Mouse (Mus musculus) frontal cortex, postnatal 36 days (tissue): ENCODE data around the gene Tsnaxip1.
"Not testable (repeated sequence)": the region's sequence is repeated elsewhere in the genome, so short reads cannot be mapped to it uniquely, and the experiment has no call there.

Experiments
- DNase-seq, 2 experiments: peaks; one replicate each; pipeline ENCODE4 v3.0.0; 2022; ENCODE audit warnings: low spot score in 2 of 2

Tsnaxip1 gene

DNA sequence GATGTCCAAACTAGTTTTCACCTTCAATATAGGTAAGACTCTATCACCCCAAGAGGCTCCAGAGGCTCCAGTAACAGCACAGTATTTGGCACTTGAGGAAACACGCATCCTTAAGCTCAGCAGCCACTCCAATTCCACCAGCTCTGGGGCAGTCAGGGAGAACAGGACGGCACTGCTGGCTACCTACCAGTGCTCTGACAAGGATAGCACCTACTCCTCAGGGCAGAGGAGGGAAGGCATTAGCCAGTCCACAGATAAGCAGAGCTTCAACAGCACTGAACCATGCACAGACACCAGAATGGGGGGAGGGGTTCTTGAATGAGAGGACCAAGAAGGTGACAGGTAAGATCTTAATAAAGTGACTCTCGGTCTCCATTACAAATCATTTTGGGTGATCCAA lies 7.9 kb upstream of the Tsnaxip1 start:
- DNase-seq = no peak

DNA sequence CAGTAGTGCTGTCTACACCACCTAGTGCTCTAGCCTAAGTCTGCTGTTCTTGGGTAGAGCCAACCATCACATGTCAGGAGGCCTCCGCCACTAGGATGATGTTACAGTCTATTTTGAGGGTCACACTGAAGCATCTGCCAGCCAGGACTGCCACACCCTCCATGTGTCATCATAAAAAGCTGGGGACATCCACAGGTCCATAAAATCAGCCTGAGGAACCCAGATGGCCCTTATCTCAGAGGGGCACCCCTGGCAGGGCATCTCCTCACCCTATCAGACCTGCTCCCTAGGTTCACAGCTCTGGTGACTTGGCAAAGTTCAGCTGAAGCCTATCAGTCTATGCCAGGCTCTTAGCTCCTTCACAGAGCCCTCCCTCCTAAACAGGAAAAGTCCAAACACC lies 6.6 kb upstream of the Tsnaxip1 start:
- no peak for DNase-seq

DNA sequence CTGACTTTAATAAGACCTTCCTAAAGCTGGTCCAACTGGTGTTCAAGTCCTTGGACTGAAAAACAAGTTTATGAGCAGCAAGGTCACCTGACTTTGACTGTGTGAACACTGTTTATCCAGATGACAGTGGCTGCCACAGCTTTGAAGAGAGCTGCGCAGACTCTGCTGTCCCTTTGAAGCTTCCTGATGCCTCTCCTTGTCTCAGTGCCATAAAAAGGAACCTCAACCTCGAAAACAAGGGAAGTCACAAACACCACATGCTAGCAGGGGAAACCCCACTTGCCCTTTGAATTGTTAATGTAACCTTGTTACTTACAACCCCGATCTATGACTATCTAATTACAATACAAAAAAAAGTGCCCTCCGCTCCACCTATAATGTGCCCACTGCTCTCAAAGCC lies 2.0 kb upstream of the Tsnaxip1 start:
- no peak for DNase-seq

DNA sequence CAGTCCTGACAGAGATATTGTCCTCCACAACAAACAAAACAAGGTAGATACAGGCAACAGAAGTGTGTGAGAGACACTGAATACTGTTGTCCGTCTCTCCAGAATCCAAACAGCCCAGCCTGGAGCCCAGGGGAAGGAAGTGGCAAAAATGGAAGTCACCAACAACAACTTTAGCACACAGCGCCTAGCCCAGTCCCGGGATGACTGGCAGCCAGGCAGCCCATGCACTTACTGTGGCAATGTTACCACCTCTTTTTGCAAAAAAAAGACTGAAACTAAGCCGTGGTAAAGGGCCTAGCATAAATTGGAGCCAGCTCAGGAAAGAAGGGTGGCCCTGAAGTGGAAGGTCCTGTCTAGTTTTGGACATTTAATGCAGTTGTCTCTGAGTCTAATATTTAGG lies 1.2 kb upstream of the Tsnaxip1 start:
- no peak for DNase-seq

DNA sequence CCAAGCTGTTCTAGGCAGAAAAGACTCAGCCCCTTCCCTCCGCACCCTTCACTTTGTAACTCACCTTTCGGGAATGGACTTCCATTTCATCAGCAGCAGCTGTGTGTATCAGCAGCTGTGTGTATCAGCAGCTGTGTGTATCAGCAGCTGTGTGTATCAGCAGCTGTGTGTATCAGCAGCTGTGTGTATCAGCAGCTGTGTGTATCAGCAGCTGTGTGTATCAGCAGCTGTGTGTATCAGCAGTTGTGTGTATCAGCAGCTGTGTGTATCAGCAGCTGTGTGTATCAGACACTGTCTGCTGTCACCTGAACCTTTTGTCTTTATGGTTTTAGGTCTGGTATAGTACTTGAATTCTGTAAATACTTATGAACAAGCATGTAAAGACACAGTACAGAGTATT lies 6.2 kb downstream of the Tsnaxip1 start:
- not testable (repeated sequence) for DNase-seq

DNA sequence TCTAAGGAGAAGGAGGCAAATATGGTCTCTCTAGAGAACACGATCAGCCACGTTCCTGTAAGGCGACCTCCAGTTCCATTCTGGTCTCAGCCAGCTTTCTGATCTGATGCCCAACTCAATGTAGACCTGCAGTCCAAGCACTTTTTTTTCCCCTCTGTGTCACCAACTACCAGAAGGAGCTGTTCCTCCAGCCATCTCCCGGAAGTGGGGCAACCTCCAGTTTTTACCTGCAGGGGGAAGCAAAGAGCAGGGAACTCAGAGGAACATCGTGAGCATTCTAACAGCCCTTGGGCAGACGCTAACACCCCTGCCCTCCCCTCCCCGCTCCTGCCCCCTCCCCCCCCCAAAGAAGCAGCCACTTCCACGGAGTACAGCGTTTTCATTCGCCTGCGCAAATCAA lies 7.8 kb downstream of the Tsnaxip1 start:
- DNase-seq = peak; percentile 65 to 68

DNA sequence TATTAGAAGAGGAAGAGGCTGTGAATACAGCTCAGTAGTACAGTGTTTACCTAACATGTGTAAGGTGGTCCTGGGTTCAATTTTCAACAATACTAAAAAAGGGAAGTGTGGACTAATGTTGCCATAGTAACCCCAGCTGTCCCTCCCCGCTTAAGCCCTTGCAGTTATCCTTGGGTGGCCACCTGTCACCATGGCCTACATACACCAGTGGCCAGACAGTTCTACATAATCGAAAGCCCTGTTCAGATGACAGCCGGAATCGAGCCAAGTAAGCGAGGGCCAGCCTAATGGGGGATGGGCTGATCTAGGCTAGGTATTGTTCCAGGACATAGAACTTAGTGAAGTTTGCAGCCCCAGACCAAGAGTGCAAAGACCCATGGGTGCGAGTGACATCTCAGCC lies 9.5 kb downstream of the Tsnaxip1 start:
- DNase-seq = no peak

DNA sequence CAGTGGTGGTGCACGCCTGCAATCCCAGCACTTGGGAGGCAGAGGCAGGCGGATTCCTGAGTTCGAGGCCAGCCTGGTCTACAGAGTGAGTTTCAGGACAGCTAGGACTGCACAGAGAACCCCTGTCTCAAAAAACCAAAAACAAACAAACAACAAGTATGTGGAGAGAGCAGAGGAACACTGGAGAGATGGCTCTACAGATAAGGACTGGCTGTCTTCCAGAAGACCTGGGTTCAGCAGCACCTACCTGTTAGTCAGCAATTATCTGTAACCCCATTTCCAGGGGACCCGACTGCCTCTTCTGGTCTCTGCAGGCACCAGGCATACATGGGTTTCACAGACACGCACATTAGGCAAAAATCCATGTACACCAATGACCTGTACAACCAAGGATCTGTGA lies 11.7 kb downstream of the Tsnaxip1 start:
- DNase-seq = no peak

DNA sequence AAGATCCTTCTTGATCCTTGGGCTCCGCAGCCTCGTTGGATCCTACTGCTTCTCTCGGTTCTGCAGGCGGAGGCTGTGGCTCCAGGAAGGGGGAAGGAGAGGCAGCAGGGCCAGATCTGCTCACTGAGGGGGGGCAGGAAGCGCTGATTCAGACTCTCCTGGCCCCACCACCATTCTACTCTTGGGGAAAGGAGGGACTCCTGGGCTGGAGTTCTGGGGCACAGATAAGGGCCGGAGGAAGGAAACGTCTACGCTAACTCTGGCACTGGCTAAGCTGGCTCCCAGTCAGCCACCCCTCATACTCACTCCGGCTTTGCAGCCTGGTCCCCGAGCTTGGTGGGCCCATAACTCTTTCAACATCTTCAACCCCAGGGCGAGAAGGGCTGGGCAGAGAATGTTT lies 19.1 kb downstream of the Tsnaxip1 start:
- DNase-seq = no peak

DNA sequence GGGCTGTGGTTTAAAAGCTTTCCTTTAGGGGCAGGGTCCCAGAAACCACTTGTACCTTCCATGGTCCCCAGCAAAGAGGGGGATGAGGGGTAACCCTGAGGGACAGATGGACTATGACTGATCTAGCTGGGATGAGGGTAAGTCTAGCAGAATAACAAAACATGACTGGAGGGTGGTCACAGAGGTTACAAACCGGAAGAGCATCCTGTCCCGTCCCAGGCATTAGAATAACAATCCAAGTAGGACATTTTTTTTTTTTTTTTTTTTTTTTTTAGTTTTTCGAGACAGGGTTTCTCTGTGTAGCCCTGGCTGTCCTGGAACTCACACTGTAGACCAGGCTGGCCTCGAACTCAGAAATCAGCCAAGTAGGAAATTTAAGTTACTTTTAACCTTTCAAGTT lies 22.5 kb downstream of the Tsnaxip1 start:
- no peak for DNase-seq

DNA sequence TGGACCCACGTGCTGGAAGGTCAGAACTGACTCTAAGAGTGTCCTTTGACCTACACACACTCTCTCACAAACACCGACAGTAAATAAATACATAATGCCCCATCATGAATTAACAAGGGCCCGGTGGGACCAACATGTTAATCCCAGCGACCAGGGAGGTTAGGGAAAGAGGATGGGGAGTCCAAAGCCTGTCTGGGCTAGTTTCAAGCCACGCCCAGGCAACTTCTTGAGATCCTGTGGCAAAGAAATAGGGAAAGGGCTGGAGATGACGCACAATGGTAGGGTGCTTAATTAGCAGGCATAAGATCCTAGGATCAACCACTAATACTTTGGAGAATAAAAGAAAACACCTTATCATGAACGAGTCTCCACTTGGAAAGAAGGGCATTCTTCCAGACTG lies 23.1 kb downstream of the Tsnaxip1 start:
- DNase-seq = no peak

DNA sequence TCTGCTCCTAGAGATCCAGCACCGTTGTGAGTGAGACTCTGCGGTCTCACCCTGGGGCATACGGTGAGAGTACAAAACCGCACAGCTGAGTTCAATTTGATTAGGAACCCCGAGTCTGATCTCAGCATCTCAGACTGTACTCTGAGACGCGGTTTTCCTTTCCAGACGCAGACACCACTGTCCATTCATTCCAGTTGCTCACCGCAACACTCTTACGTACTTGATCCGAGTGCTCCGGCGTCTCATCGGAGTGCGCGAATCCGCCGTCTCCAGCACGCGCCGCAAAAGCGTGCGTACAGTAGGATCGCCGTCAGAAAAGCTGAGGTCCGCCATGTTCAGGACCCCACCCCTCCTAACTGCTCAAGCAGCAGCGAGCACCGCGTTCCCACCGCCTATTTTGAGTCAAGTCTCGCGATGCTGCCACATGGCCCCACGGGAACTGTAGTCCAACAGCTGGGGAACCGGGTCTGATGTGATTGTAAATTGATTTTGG lies 24.2 kb downstream of the Tsnaxip1 start:
- peak; percentile 89 to 91 for DNase-seq

DNA sequence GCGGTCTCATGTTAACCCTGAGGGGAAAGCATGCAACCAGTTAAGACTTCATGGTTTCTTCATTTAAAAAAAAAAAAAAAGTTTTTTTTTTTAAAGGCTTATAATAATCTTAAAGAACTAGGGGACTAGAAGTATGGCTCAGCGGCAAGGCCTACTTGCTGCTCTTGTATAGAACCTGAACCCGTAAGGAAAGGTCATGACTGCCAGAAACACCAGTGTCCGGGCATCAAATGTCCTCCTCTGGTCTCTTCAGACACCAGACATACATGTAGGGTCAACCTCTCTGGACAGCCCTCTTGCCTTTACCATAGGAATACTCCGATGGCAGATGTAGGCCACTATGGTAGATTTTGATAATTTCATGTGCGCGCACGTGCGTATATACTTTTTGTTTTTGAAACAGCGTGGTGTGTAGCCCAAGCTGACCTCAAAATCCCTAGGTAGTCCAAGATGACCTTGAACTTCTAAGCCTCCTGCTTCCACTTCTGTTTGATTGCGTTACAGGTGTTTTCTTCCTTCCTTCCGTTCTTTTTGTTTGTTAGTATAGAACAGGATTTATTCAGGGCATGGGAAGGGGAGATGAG lies 24.7 kb downstream of the Tsnaxip1 start:
- DNase-seq = no peak

DNA sequence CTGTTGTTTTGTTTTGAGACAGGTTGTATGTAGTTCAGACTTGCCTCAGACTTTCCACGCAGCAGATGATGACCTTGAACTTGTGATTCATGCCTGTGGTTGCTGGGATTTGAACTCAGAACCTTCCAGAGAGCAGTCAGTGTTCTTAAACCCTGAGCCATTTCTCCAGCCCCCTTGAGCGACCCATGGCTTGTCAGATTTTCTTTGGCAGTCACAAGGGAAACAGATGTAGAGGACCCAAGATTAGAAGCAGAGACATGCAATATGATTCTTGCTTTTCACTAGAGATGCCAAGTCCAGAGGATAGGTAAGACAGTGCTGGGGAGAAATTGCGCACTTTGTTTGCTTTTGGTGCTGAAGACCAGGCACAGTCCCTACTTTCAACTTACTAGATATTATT lies 25.6 kb downstream of the Tsnaxip1 start, which contains the start of gene Cenpt:
Gene Cenpt (minus strand): TSS at position 101 of the 400 bp plus-strand sequence.
- DNase-seq = no peak

DNA sequence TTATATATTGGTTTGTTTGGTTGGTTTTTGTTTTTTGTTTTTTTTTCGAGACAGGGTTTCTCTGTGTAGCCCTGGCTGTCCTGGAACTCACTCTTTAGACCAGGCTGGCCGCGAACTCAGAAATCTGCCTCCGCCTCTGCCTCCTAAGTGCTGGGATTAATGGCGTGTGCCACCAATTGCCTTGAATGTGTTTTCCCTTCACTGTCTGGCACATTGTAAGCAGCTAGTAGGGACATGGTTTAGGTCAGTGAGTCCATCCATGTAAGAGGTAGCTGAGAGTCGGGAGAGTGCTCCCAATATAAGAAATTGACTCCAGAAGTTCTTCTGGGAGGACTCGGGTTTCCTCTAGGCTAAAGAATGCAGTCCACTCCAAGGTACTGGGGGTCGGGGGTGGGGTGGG lies 26.8 kb downstream of the Tsnaxip1 start:
- no peak for DNase-seq

DNA sequence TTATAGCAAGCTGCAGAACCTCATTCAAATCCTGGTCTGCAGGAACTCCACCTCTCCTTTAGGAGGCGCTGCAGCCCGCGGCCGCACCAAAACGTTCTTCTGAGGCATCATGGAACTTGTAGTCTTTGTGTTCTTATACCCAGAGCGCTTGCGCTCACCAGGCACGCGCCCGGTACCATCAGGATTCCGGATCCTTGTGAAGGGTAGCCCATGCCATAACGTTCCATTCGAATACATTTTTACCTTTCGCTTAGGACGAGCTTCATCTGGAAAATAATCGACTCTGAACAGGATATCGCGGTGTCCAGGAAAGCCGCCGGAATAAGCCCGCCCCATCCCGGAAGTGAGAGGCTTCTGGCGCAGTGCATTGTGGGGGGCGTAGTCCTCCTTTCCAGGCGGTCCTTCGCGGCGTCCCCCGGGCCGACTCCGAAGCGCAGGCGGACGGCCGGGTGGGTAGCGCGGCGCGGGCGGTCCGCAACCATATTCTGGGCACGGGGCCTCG lies 27.2 kb downstream of the Tsnaxip1 start, which contains the start of gene Thap11:
Gene Thap11 (plus strand): TSS at position 418 of the 502 bp plus-strand sequence.
- DNase-seq = peak; percentile 89 to 92

DNA sequence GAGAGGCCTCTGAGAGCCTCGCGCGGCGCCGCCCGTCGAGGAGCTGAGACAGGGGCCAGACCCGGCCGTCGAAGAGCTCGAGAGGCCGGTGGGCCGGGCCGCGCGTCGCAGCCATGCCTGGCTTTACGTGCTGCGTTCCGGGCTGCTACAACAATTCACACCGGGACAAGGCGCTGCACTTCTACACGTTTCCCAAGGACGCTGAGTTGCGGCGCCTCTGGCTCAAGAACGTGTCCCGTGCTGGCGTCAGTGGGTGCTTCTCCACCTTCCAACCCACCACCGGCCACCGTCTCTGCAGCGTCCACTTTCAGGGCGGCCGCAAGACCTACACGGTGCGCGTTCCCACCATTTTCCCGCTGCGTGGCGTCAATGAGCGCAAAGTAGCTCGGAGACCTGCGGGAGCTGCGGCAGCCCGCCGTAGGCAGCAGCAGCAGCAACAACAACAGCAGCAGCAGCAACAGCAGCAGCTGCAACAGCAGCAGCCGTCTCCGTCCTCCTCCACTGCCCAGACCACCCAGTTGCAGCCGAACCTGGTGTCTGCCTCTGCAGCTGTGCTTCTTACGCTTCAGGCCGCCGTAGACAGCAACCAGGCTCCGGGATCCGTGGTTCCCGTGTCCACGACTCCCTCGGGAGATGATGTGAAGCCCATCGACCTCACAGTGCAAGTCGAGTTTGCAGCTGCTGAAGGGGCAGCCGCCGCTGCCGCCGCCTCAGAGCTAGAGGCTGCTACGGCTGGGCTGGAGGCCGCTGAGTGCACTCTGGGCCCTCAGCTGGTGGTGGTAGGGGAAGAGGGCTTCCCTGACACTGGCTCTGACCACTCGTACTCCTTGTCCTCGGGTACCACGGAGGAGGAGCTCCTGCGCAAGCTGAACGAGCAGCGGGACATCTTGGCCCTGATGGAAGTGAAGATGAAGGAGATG lies 28.0 kb downstream of the Tsnaxip1 start:
- DNase-seq = peak; percentile 55 to 65

DNA sequence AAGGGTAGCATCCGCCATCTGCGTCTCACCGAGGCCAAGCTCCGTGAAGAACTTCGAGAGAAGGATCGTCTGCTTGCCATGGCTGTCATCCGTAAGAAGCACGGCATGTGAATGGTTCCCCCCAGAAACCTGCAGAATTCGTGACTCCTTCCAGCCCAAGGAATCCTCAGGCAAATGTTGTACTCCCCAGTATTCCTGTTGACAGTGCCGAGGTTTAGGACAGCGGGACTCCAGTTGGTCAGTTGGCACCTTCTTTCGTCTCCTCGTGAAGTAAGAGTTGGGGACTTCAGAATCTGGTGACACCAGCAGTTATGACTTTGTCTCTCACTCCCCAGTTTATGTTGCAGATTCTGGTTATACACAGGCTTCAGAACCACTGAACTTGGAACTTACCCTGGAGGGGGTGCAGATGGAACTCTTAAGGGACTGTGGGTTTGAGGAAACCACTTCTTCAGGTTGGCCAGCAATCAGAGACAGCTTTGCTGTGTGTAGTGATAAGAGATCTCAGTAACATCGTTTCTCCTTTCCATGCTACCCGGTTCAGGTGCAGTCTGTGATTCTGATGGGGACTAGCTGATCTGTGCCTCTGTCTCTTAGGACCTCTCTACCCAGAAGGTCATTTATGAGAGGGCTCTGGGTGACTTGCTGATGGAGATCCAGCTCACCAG lies 28.8 kb downstream of the Tsnaxip1 start:
- no peak for DNase-seq

DNA sequence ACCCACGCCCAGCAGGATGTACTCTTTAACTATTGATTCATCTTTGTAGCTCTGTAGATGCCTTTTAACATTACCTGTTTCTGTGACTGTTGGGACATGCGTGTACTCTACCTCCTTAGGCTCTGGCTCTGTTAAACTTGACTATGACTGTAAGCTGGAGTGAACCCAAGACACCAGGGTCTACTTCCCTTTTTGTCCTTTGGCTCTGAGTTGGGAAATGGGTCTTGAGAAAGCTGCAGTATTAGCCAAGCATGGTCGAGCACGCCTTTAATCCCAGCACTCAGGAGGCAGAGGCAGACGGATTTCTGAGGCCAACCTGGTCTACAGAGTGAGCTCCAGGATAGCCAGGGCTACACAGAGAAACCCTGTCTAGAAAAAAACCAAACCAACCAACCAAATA lies 31.0 kb downstream of the Tsnaxip1 start:
- DNase-seq = no peak

DNA sequence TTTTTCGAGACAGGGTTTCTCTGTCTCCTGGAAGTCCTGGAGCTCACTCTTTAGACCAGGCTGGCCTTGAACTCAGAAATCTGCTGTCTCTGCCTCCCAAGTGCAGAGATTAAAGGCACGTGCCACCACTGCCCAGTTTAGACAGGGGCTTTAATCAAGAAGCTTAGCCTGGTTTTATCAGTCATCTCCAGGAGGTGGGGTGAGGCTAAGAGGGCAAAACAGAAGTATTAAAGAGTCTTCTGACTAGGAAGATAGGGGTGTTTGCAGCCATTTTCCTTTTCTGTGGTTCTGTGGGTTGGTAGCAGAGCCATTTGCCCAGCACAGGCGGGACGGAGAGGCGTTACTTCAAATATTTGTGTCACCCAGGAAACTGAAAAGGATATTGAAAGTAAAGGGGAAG lies 31.8 kb downstream of the Tsnaxip1 start:
- DNase-seq = no peak

DNA sequence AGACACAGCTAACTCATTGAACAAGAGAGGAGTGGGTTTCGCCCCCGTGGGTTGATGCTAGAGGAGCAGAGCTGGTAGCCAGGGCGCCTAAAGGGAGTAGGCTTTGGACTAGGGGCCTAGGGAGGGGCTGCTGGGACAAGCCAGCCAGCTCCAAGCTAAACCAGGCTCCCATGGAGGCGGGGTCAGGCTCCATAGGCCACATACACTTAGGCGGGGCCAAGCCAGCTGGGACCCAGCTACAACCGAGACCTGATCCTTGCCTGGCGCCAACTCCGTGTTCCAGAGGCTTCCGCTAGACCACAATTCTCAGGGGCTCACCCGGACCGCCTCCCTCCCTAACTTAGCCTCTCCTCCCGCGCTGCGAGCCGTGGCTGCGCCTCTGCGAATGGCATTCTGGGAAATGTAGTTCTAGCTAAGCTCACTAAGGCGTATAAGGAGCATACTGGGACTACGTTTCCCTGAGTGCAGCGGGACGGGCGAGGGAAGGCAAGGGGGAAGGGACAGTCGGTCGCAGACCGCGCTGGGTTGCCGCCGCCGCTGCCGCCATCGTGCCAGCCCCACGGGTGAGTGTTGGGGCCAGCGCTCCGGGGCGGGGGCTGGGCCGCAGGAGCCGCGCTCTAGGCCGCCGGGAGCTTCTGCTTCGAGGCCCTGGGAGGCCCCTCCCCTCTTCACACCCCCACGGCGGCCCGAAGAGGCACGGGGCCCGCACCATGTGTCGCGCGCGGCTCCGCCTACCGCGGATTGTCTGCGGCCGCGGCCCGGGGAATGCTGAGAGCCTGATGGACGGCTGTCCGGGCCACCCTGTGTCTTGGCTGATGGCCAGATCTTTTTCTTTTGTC lies 32.8 kb downstream of the Tsnaxip1 start, which contains the start of gene Nutf2:
Gene Nutf2 (plus strand): TSS at position 438 of the 839 bp plus-strand sequence.
- DNase-seq = peak; percentile 91 to 94
